Mouse (Mus musculus): ENCODE measurements around the gene Supt7l. TPM values are rescaled to one million over a fixed set of nuclear protein-coding genes. Genes with fewer than 3 reads are reported as not detected.

Supt7l gene
- 8.6 TPM for polyA plus RNA-seq (2014; fragmentation: Illumina TruSeq; extraction: RNeasy Lipid Tissue Mini Kit (QIAGEN cat#74804); ENCODE audit: low replicate concordance)

GRCm38 (mm10) chr5:31527707-31528106, at the start of gene Supt7l:
Supt7l (minus strand) TSS chr5:31527807.

GRCm38 (mm10) chr5:31526354-31527116, 1.1 kb downstream of the Supt7l start, which contains the start of gene Slc4a1ap:
Slc4a1ap (plus strand) TSS chr5:31526995.

GRCm38 (mm10) chr5:31494513-31495297, 32.9 kb downstream of the Supt7l start, which contains the start of gene Gpn1:
Gpn1 (plus strand) TSS chr5:31494741.

GRCm38 (mm10) chr5:31485440-31485839, 42.2 kb downstream of the Supt7l start, which contains the start of gene 4930548H24Rik:
4930548H24Rik (plus strand) TSS chr5:31485740.

Other genes starting within 250 kb of the Supt7l start
- 3.9 TPM for gene Ift172, start 236.7 kb downstream of the Supt7l start, polyA plus RNA-seq (2014; fragmentation: Illumina TruSeq; extraction: RNeasy Lipid Tissue Mini Kit (QIAGEN cat#74804); ENCODE audit: low replicate concordance)
- gene Fndc4, start 231.7 kb downstream of the Supt7l start, polyA plus RNA-seq (2014; fragmentation: Illumina TruSeq; extraction: RNeasy Lipid Tissue Mini Kit (QIAGEN cat#74804); ENCODE audit: low replicate concordance), result 0.93 TPM
- 0.11 TPM for gene Gckr, start 230.4 kb downstream of the Supt7l start, polyA plus RNA-seq (2014; fragmentation: Illumina TruSeq; extraction: RNeasy Lipid Tissue Mini Kit (QIAGEN cat#74804); ENCODE audit: low replicate concordance)
- gene Zfp512, start 75.4 kb downstream of the Supt7l start, polyA plus RNA-seq (2014; fragmentation: Illumina TruSeq; extraction: RNeasy Lipid Tissue Mini Kit (QIAGEN cat#74804); ENCODE audit: low replicate concordance), result 14.9 TPM
- not detected for gene 4930548H24Rik, start 42.1 kb downstream of the Supt7l start, polyA plus RNA-seq (2014; fragmentation: Illumina TruSeq; extraction: RNeasy Lipid Tissue Mini Kit (QIAGEN cat#74804); ENCODE audit: low replicate concordance)
- 10.0 TPM for gene Gpn1, start 33.1 kb downstream of the Supt7l start, polyA plus RNA-seq (2014; fragmentation: Illumina TruSeq; extraction: RNeasy Lipid Tissue Mini Kit (QIAGEN cat#74804); ENCODE audit: low replicate concordance)
- gene Slc4a1ap, start 812 bp downstream of the Supt7l start, polyA plus RNA-seq (2014; fragmentation: Illumina TruSeq; extraction: RNeasy Lipid Tissue Mini Kit (QIAGEN cat#74804); ENCODE audit: low replicate concordance), result 42.0 TPM
- gene Mrpl33, start 69.1 kb upstream of the Supt7l start, polyA plus RNA-seq (2014; fragmentation: Illumina TruSeq; extraction: RNeasy Lipid Tissue Mini Kit (QIAGEN cat#74804); ENCODE audit: low replicate concordance), result 39.9 TPM
- 16.0 TPM for gene Rbks, start 169.8 kb upstream of the Supt7l start, polyA plus RNA-seq (2014; fragmentation: Illumina TruSeq; extraction: RNeasy Lipid Tissue Mini Kit (QIAGEN cat#74804); ENCODE audit: low replicate concordance)
- 59.5 TPM for gene Babam2, start 169.9 kb upstream of the Supt7l start, polyA plus RNA-seq (2014; fragmentation: Illumina TruSeq; extraction: RNeasy Lipid Tissue Mini Kit (QIAGEN cat#74804); ENCODE audit: low replicate concordance)

Data from small intestine, adult 10 weeks (tissue).